Mouse (Mus musculus) heart, adult 2 months (tissue): Measurements from ENCODE around the gene Igbp1. TPM values are rescaled to one million over a fixed set of nuclear protein-coding genes. Genes with fewer than 3 reads are reported as not detected.

Experiments
- DNase-seq, 2 experiments: peaks; one replicate each; pipeline ENCODE4 v3.0.0; 2021
- H3K27ac ChIP-seq: fragments of 200-600 bp; 2 replicates; pipeline ENCODE4 v1.8.1; 2022
- H3K27me3 ChIP-seq: fragments of 200-500 bp; 2 replicates; pipeline ENCODE4 v1.6.1; 2012; ENCODE audit warnings: mild to moderate bottlenecking, low read length, inconsistent platforms, mixed read lengths; ENCODE audit not compliant: control insufficient read depth, insufficient read depth
- H3K36me3 ChIP-seq: fragments of 200-500 bp; 2 replicates; pipeline ENCODE4 v1.6.1; 2012; ENCODE audit warnings: low read length, inconsistent platforms; ENCODE audit not compliant: control insufficient read depth, insufficient read depth
- H3K4me1 ChIP-seq: fragments of 200-500 bp; 2 replicates; pipeline ENCODE4 v1.6.1; 2011; ENCODE audit warnings: low read length; ENCODE audit not compliant: control insufficient read depth, insufficient read depth
- H3K4me3 ChIP-seq: fragments of 200-600 bp; 2 replicates; pipeline ENCODE4 v1.8.1; 2022
- H3K79me2 ChIP-seq: fragments of 200-500 bp; replicated peaks from 2 replicates; pipeline ENCODE4 v1.6.1; 2012; ENCODE audit warnings: mild to moderate bottlenecking, inconsistent platforms, low read length, moderate library complexity, mixed read lengths; ENCODE audit not compliant: control insufficient read depth, insufficient read depth
- H3K9ac ChIP-seq: fragments of 200-500 bp; 2 replicates; pipeline ENCODE4 v1.6.1; 2012; ENCODE audit warnings: low read depth, mild to moderate bottlenecking, control low read depth, inconsistent platforms, low read length, mixed read lengths
- CTCF ChIP-seq: fragments of 200-600 bp; IDR thresholded peaks from 2 replicates; pipeline ENCODE4 v1.8.1; 2022; ENCODE audit warnings: antibody characterized with exemption, mild to moderate bottlenecking, moderate library complexity
- EP300 ChIP-seq: fragments of 200-500 bp; IDR thresholded peaks from 2 replicates; pipeline ENCODE4 v1.6.1; 2011; ENCODE audit warnings: low read depth, low read length, control low read depth; ENCODE audit not compliant: insufficient read depth
- POLR2A ChIP-seq: fragments of 200-500 bp; IDR thresholded peaks from 2 replicates; pipeline ENCODE4 v1.6.1; 2011; ENCODE audit warnings: mild to moderate bottlenecking, low read depth, low read length, control low read depth; ENCODE audit not compliant: insufficient read depth
- WGBS: fragments of 180-500 bp; shearing (Covaris S2); methylation state at CpG from one replicate; pipeline ENCODE4 v1.1.7; 2018; 5-methylcytosine and 5-hydroxymethylcytosine counted together
- intact Hi-C: fragments of 180-260 bp; cut with DNase I; formaldehyde crosslinking; loops from one replicate; pipeline ENCODE4 v1.15.1; 2025
- polyA plus RNA-seq: library from polyadenylated mRNA; depleted of rRNA; stranded (reverse); fragments of >200 nt; gene quantifications from 2 replicates; pipeline ENCODE4 v1.2.3, GENCODE M21; 2012; rRNA removed
- total RNA-seq, 2 experiments: library from RNA; stranded (reverse); gene quantifications; 2 replicates each; pipeline ENCODE4 v1.2.3; 2021

The Igbp1 gene
- total and polyA plus RNA-seq, 3 experiments, result 18.7 to 41.9 (median 34.9) TPM

GRCm38 (mm10) chrX:100518532-100518931 is 24.4 kb downstream of the Igbp1 start:
- no peak overlapping the region for H3K4me3 ChIP-seq
- no peaks in the 10 kb centered on the region for H3K79me2 ChIP-seq
- no peak overlapping the region for H3K27ac ChIP-seq
- WGBS, result 81% methylated on average over 2 of the region's 2 CpGs
- no peaks in the 10 kb centered on the region for H3K27me3 ChIP-seq
- intact Hi-C loops, result no loop called here
- no peaks in the 10 kb centered on the region for H3K36me3 ChIP-seq
- H3K4me1 ChIP-seq, result no peaks in the 10 kb centered on the region
- TF ChIP-seq CTCF (no peak), POLR2A (no peak), EP300 (no peak)
- no peak for DNase-seq
- no peak overlapping the region for H3K9ac ChIP-seq

- intact Hi-C loops, result no loop called here
- 74% methylated on average over 4 of the region's 4 CpGs for WGBS
- TF ChIP-seq EP300, result no peak
- no peak for TF ChIP-seq POLR2A
- no peak for TF ChIP-seq CTCF
Observed at GRCm38 (mm10) chrX:100524471-100524870, 30.4 kb downstream of the Igbp1 start, which contains the start of gene Dgat2l6. Gene Dgat2l6, plus strand, starts transcription at chrX:100524838.

GRCm38 (mm10) chrX:100556026-100556425 is 61.9 kb downstream of the Igbp1 start:
- Histone ChIP-seq H3K27ac (no peak overlapping the region), H3K4me1 (no peaks in the 10 kb centered on the region), H3K9ac (no peak overlapping the region), H3K4me3 (no peak overlapping the region), H3K27me3 (no peaks in the 10 kb centered on the region), H3K36me3 (no peaks in the 10 kb centered on the region), H3K79me2 (no peaks in the 10 kb centered on the region)
- no peak for DNase-seq
- TF ChIP-seq POLR2A (no peak), CTCF (no peak), EP300 (no peak)
- 72% methylated on average over 3 of the region's 3 CpGs for WGBS
- intact Hi-C loops, result no loop called here

More at GRCm38 (mm10) chrX:100524471-100524870, 30.4 kb downstream of the Igbp1 start, which contains the start of gene Dgat2l6:
- no peak within 1 kb of the TSS for H3K27ac ChIP-seq
- H3K27me3 ChIP-seq, result no peaks in the 10 kb centered on the region
- no peaks in the 10 kb centered on the region for H3K79me2 ChIP-seq
- no peak within 1 kb of the TSS for H3K4me3 ChIP-seq
- no peaks in the 10 kb centered on the region for H3K4me1 ChIP-seq
- no peaks in the 10 kb centered on the region for H3K36me3 ChIP-seq
- no peak within 1 kb of the TSS for H3K9ac ChIP-seq
- DNase-seq, result no peak

GRCm38 (mm10) chrX:100565696-100566095 is 71.6 kb downstream of the Igbp1 start:
- intact Hi-C loops, result no loop called here
- Histone ChIP-seq H3K79me2 (no peaks in the 10 kb centered on the region), H3K4me3 (no peak overlapping the region), H3K4me1 (no peaks in the 10 kb centered on the region), H3K36me3 (no peaks in the 10 kb centered on the region), H3K27me3 (no peaks in the 10 kb centered on the region), H3K27ac (no peak overlapping the region), H3K9ac (no peak overlapping the region)
- 80% methylated on average over 3 of the region's 3 CpGs for WGBS
- TF ChIP-seq EP300 (no peak), CTCF (no peak), POLR2A (no peak)
- DNase-seq, result no peak

Other genes starting within 250 kb of the Igbp1 start
- not detected for gene Otud6a, start 65.3 kb upstream of the Igbp1 start, total RNA-seq
- gene Otud6a, start 65.3 kb upstream of the Igbp1 start, polyA plus RNA-seq, result not detected in 2 replicates
- not detected for gene Awat2, start 51.6 kb upstream of the Igbp1 start, total RNA-seq
- 0.12 TPM in 1 of 2 replicates, not detected in the other for gene Awat2, start 51.6 kb upstream of the Igbp1 start, polyA plus RNA-seq
- gene Dgat2l6, start 30.5 kb downstream of the Igbp1 start, total RNA-seq, result not detected
- not detected in 2 replicates for gene Dgat2l6, start 30.5 kb downstream of the Igbp1 start, polyA plus RNA-seq
- gene Awat1, start 78.0 kb downstream of the Igbp1 start, total RNA-seq, result not detected
- gene Awat1, start 78.0 kb downstream of the Igbp1 start, polyA plus RNA-seq, result not detected in 2 replicates
- not detected for gene P2ry4, start 100.6 kb downstream of the Igbp1 start, total RNA-seq
- not detected in 2 replicates for gene P2ry4, start 100.6 kb downstream of the Igbp1 start, polyA plus RNA-seq
- gene Arr3, start 111.2 kb downstream of the Igbp1 start, total RNA-seq, result not detected
- not detected in 2 replicates for gene Arr3, start 111.2 kb downstream of the Igbp1 start, polyA plus RNA-seq
- under 1 TPM; 0.23 to 0.45 TPM for gene Kif4, start 131.4 kb downstream of the Igbp1 start, total RNA-seq
- 0.16 and 0.18 TPM in 2 replicates for gene Kif4, start 131.4 kb downstream of the Igbp1 start, polyA plus RNA-seq
- gene Pdzd11, start 132.3 kb downstream of the Igbp1 start, total RNA-seq, result 10 to 100 TPM; 21.4 to 26.2 TPM
- gene Pdzd11, start 132.3 kb downstream of the Igbp1 start, polyA plus RNA-seq, result 18.3 and 29.1 TPM in 2 replicates
- not detected for gene Gdpd2, start 235.6 kb downstream of the Igbp1 start, total RNA-seq
- 0.15 and 0.68 TPM in 2 replicates for gene Gdpd2, start 235.6 kb downstream of the Igbp1 start, polyA plus RNA-seq